Mouse (Mus musculus) testis, adult 2 months (tissue): ENCODE measurements around the gene Gm20388. TPM values are rescaled to one million over a fixed set of nuclear protein-coding genes. Genes with fewer than 3 reads are reported as not detected.

Experiments
- H3K27ac ChIP-seq: fragments of 200-500 bp; 2 replicates; pipeline ENCODE4 v1.5.1; 2012; ENCODE audit warnings: low read depth, low read length; ENCODE audit not compliant: control insufficient read depth, insufficient read depth
- H3K27me3 ChIP-seq: fragments of 200-500 bp; 2 replicates; pipeline ENCODE4 v1.6.1; 2012; ENCODE audit warnings: mild to moderate bottlenecking, low read length, moderate library complexity; ENCODE audit not compliant: control insufficient read depth, insufficient read depth
- H3K36me3 ChIP-seq: fragments of 200-500 bp; 2 replicates; pipeline ENCODE4 v1.6.1; 2012; ENCODE audit warnings: mild to moderate bottlenecking, low read length; ENCODE audit not compliant: control insufficient read depth, insufficient read depth
- H3K4me1 ChIP-seq: fragments of 200-500 bp; 2 replicates; pipeline ENCODE4 v1.6.1; 2012; ENCODE audit warnings: low read length; ENCODE audit not compliant: control insufficient read depth, insufficient read depth
- H3K4me3 ChIP-seq: fragments of 200-500 bp; 2 replicates; pipeline ENCODE4 v1.5.1; 2012; ENCODE audit warnings: low read depth, mild to moderate bottlenecking, low read length, moderate library complexity, mixed read lengths; ENCODE audit not compliant: control insufficient read depth
- CTCF ChIP-seq: fragments of 200-500 bp; IDR thresholded peaks from 2 replicates; pipeline ENCODE4 v1.5.1; 2012; ENCODE audit warnings: low read depth, mild to moderate bottlenecking, inconsistent platforms, low read length, moderate library complexity; ENCODE audit not compliant: control insufficient read depth, insufficient read depth, insufficient replicate concordance
- POLR2A ChIP-seq: fragments of 200-500 bp; IDR thresholded peaks from 2 replicates; pipeline ENCODE4 v1.6.1; 2012; ENCODE audit warnings: low read depth, mild to moderate bottlenecking, inconsistent platforms, low read length, moderate library complexity; ENCODE audit not compliant: control insufficient read depth
- polyA plus RNA-seq: library from polyadenylated mRNA; depleted of rRNA; stranded (reverse); fragments of >200 nt; gene quantifications from 2 replicates; pipeline ENCODE4 v1.2.3, GENCODE M21; 2012

Gm20388 gene
- polyA plus RNA-seq, 1 experiment, result 5.6 TPM

GRCm38 (mm10) chr8:121846815-121847214 is 1936.2 kb downstream of the Gm20388 start:
- no peaks in the 10 kb centered on the region for H3K27me3 ChIP-seq
- H3K4me3 ChIP-seq, result no peak overlapping the region
- no peaks in the 10 kb centered on the region for H3K36me3 ChIP-seq
- no peak overlapping the region for H3K27ac ChIP-seq
- H3K4me1 ChIP-seq, result peaks cover 15% of the 10 kb centered on the region
- TF ChIP-seq POLR2A, result no peak

DNA sequence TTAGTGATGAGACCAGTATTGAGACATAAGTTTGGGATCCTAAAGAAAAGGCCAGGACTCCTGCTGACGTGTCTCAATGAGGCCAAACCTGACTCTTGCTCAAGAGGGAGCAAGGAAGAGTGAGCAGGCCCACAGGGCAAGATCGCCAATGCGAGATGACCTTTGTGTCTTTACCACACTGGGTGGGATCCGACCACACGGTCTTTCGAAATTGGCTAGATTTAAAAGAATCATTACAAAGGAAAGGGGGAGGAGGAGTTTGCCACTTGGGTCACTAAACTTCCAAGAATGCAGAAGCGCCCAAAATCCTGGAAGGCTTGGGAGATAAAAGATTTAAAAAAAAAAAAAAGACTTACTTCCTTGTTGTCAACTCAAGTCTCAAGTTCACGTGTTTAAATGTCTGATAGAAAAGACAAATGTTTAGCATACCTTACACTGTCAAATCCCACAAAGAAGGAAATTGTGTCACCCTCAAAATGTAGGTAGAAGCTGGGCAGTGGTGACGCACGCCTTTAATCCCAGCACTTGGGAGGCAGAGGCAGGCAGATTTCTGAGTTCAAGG is 1936.7 kb downstream of the Gm20388 start:
- Histone ChIP-seq H3K27ac (no peak overlapping the region), H3K4me3 (no peak overlapping the region), H3K27me3 (no peaks in the 10 kb centered on the region), H3K4me1 (peaks cover 17% of the 10 kb centered on the region), H3K36me3 (no peaks in the 10 kb centered on the region)
- TF ChIP-seq CTCF (no peak), POLR2A (no peak)

GRCm38 (mm10) chr8:121847987-121848386 is 1937.3 kb downstream of the Gm20388 start:
- H3K4me1 ChIP-seq, result peaks cover 19% of the 10 kb centered on the region
- no peak overlapping the region for H3K27ac ChIP-seq
- no peaks in the 10 kb centered on the region for H3K36me3 ChIP-seq
- no peaks in the 10 kb centered on the region for H3K27me3 ChIP-seq
- H3K4me3 ChIP-seq, result no peak overlapping the region
- no peak for TF ChIP-seq CTCF
- no peak for TF ChIP-seq POLR2A

GRCm38 (mm10) chr8:121848495-121848894 is 1937.9 kb downstream of the Gm20388 start:
- Histone ChIP-seq H3K36me3 (no peaks in the 10 kb centered on the region), H3K4me3 (no peak overlapping the region), H3K4me1 (peaks cover 19% of the 10 kb centered on the region), H3K27ac (no peak overlapping the region), H3K27me3 (no peaks in the 10 kb centered on the region)
- no peak for TF ChIP-seq CTCF
- no peak for TF ChIP-seq POLR2A

DNA sequence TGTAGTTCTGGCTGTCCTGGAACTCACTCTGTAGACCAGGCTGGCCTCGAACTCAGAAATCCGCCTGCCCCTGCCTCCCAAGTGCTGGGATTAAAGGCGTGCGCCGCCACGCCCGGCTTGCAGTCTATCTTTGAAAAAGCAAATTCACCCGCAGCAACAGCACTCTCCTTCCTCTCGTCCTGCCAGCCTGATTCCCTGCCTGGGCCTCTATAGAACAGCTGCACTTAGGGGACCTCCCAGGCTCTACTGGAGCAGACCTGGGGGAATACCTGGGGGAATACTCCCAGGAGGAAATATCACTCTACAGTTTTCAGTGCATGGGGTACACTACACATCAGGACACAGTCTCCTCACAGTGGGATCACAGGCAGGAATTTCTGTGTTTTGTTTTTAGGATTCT is 1938.7 kb downstream of the Gm20388 start:
- no peak overlapping the region for H3K4me3 ChIP-seq
- H3K27ac ChIP-seq, result no peak overlapping the region
- peaks cover 19% of the 10 kb centered on the region for H3K4me1 ChIP-seq
- no peaks in the 10 kb centered on the region for H3K36me3 ChIP-seq
- no peaks in the 10 kb centered on the region for H3K27me3 ChIP-seq
- no peak for TF ChIP-seq CTCF
- no peak for TF ChIP-seq POLR2A

- H3K36me3 ChIP-seq, result no peaks in the 10 kb centered on the region
- peak overlapping the region; percentile 85 for H3K4me3 ChIP-seq
- TF ChIP-seq CTCF, result peak; percentile 85; the same call in 1 of the 2 replicates
- no peak for TF ChIP-seq POLR2A
- no peaks in the 10 kb centered on the region for H3K27me3 ChIP-seq
- H3K4me1 ChIP-seq, result peaks cover 19% of the 10 kb centered on the region
- no peak overlapping the region for H3K27ac ChIP-seq
These were observed 1939.4 kb downstream of the Gm20388 start for GRCm38 (mm10) chr8:121850018-121850417.

- H3K4me3 ChIP-seq, result peak overlapping the region; percentile 85
- no peak overlapping the region for H3K27ac ChIP-seq
- peaks cover 19% of the 10 kb centered on the region for H3K4me1 ChIP-seq
- no peaks in the 10 kb centered on the region for H3K27me3 ChIP-seq
- no peak for TF ChIP-seq POLR2A
- no peak for TF ChIP-seq CTCF
- no peaks in the 10 kb centered on the region for H3K36me3 ChIP-seq
These were observed 1939.8 kb downstream of the Gm20388 start for GRCm38 (mm10) chr8:121850436-121850820.

DNA sequence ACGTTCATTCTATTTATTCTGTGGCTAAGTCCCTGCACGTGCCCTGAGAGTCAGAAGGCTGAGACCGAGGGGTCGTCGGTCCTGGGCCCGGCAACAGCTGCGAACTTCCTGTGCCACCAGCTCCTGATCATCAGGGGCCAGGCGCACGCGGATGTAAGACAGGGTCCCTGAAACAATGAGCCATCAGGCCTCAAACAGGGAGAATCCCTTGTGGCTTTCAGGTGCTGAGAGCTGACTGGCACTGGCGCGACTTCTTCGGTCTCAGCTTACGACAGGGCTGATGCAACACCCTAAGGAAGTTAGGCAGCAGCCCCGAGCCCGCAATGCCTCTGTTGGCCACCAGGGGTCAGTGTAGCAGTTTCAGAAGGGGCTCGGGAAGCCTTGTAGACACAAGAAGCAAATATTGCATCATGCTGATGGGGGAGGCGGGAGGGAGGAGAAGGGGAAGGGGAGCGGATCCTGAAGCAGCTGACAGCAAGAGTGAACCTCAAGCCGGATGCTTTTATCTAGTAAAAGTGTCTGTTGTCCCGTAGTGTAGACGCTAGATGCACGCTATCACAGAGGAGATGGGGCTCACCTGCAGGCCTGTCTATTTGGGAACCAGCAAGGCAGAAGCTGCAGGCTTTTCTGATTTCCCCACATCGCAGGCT is 1940.3 kb downstream of the Gm20388 start:
- Histone ChIP-seq H3K4me1 (peaks cover 18% of the 10 kb centered on the region), H3K36me3 (no peaks in the 10 kb centered on the region), H3K4me3 (peak overlapping the region; percentile 85), H3K27me3 (no peaks in the 10 kb centered on the region), H3K27ac (peak overlapping the region; percentile 62)
- no peak for TF ChIP-seq POLR2A
- TF ChIP-seq CTCF, result peak; percentile 99
